Mouse (Mus musculus) cerebellum, postnatal 36 days (tissue): ENCODE results near the gene Tbk1.

Source experiments
- DNase-seq, 2 experiments: peaks; one replicate each; pipeline ENCODE4 v3.0.0; 2021 to 2022; ENCODE audit warnings: mixed read lengths in 2 of 2

The Tbk1 gene

GRCm38 (mm10) chr10:121534995-121535394 is 51.6 kb downstream of the Tbk1 start:
- DNase-seq: no peak

GRCm38 (mm10) chr10:121533137-121533872 is 53.3 kb downstream of the Tbk1 start:
- DNase-seq: peak; percentile 60 to 69

DNA sequence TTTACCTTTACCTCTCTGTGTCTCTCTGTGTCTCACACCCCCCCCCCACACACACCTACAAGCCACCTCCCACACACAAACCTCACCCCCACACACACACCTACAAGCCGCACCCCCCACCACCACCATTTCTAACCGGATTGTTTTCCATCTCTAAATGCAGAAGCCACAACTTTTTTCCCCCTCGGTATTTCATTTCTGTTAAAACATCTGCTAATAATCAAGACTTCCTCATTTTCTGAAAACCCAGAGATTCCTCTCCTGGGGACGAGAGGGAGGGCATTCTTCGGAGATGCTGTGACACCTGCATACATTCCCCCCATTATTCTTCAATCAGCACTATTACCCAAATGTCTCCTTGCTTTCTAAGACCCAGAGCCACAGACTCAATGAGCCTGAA is 55.0 kb downstream of the Tbk1 start:
- DNase-seq: no peak

- DNase-seq: no peak
Observed at GRCm38 (mm10) chr10:121530365-121531003, 56.1 kb downstream of the Tbk1 start.

DNA sequence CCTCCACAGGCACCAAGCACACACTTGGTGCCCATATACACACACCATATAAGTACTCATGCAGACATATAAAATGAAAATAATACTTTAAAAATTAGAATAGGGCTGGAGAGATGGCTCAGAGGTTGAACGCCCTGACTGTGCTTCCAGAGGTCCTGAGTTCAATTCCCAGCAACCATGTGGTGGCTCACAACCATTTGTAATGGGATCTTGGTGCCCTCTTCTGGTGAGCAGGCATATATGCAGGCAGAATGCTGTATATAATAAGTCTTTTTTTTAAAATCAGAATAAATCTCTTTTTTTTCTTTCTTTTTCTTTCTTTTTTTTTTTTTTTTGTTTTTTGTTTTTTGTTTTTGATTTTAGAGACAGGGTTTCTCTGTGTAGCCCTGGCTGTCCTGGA is 57.3 kb downstream of the Tbk1 start:
- no peak for DNase-seq

DNA sequence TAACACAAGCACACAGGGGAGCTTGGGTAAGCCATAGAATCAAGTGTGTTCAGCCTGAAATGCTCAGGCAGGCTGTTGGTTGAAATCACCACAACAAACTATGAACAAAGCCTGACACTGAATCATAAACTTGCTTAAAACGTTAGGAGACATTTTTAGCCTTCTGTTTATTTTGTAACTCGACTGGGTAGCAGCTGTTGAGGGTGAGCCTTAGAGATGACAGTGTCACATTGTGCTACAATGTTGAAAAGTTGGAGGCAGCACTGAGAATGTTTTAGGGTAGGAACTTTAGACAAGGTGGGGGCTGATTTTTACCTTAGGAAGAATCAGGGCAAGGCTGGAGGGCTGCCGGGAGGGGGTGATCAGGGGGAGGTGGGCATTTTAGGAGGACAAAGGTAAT is 58.1 kb downstream of the Tbk1 start:
- no peak for DNase-seq

DNA sequence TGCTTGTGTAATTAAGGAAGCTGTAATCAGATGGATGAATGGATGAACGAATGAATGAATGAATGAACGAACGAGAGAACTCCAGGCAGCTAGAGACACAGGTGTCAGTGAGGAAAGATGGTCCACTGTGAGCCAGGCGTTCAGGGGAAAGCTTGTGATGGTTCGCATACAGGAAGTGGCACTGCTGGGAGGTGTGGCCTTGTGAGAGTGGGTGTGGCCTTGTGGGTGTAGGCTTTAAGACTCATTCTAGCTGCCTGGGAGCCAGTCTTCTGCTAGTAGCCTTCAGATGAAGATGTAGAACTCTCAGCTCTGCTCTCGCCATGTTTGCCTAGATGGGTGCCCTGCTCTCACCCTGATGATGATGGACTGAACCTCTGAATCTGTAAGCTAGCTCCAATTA is 59.5 kb downstream of the Tbk1 start:
- no peak for DNase-seq

DNA sequence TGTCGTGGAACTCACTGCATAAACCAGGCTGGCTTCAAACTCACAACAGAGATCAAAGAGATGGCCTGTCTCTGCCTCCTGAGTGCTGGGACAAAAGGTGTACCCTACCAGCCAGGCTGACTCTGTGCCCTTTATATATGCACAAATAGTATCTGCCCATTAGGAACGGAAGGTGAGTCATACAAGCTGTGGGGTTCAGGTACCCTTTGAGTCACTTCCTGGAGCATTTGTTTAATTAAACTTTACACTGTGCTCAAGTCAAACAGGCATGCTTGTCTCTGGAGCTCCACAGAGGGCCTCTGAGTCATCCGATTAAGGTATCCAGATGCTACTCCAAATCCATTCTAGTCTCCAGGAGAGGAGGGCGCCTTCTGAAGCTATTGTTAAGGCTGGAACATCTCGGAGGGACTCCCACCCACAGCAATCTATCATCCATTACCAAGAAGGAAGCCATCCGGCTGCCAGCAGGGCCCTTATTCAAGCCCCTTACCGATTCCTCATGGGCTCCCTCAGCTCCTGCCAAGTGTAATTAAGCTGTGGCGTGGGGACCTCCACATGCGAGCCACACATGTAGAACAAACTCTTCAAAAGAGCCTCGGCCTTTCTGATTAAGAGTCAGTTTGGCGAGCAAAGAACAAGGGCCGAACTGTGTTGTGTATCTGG is 65.5 kb downstream of the Tbk1 start:
- no peak for DNase-seq

- no peak for DNase-seq
Observed at GRCm38 (mm10) chr10:121519710-121520109, 66.9 kb downstream of the Tbk1 start.

- peak; percentile 87 to 92 for DNase-seq
Observed at GRCm38 (mm10) chr10:121516008-121516600, 70.5 kb downstream of the Tbk1 start.

- no peak for DNase-seq
Observed at GRCm38 (mm10) chr10:121509751-121510643, 76.6 kb downstream of the Tbk1 start.

GRCm38 (mm10) chr10:121507755-121508544 is 78.6 kb downstream of the Tbk1 start:
- DNase-seq: no peak

GRCm38 (mm10) chr10:121506731-121507583 is 79.6 kb downstream of the Tbk1 start:
- DNase-seq: peak in 1 of 2 experiments; percentile 18

DNA sequence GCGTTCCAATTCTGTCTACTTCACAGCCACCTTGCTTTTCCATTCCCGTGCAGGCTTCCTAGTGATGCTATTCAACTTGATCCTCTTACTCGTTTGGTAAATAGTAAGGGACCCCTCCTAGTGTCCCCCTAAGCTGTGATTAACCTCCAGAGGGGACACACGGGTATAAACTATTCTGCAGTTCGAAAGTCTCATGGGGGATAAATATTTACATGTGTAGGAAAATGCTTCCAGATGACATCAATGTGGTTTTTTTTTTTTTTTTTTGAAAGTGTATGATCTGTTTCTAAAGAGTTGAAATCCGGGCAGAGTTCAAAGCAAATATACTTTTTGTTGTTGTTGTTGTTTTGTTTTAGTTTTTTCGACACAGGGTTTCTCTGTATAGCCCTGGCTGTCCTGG is 80.7 kb downstream of the Tbk1 start:
- DNase-seq: no peak

- DNase-seq: peak; percentile 73 to 75
Observed at GRCm38 (mm10) chr10:121504973-121505911, 81.3 kb downstream of the Tbk1 start.

GRCm38 (mm10) chr10:121501160-121501559 is 85.4 kb downstream of the Tbk1 start:
- no peak for DNase-seq

DNA sequence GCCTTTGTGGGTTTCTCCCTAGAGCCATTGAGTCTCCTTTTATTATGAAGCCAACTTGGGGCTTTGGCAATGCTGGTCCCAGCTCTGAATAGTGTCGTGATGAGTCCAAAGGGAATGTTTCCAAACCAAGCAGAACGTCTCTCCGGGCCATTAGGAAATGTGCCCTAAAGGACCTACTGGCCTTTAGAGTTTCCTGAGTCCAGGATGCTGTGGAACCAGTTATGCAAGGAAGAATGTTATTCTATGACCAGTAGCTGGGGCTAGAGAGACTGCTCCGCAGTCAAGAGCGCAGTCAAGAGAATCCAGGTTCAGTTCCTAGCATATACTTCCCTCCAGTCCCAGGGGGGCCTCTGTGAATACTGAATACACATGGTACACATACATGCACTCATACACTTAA is 86.6 kb downstream of the Tbk1 start:
- no peak for DNase-seq

GRCm38 (mm10) chr10:121499063-121499462 is 87.5 kb downstream of the Tbk1 start:
- no peak for DNase-seq

GRCm38 (mm10) chr10:121498481-121498904 is 88.1 kb downstream of the Tbk1 start:
- DNase-seq: no peak
